Comparison of ENCODE assay signal across 8 mouse cellular contexts in genomic region chrX:170020690-170021050, GRCm38 (mm10). TPM values are rescaled to one million over a fixed set of nuclear protein-coding genes. Genes with fewer than 3 reads are reported as not detected.
A peak's percentile ranks its signal among the peaks of the same experiment; 100 is the strongest.
DNase-seq lines count a peak whose midpoint lies in the region; ATAC-seq lines count a peak whose summit lies in the region.
"Not testable (repeated sequence)": the region's sequence is repeated elsewhere in the genome, so short reads cannot be mapped to it uniquely, and the experiment has no call there.

No protein-coding gene starts in this region.

- H3K9ac ChIP-seq in forebrain, embryonic 12.5 days = not testable (repeated sequence)

- H3K27me3 ChIP-seq in forebrain, embryonic 12.5 days = not testable (repeated sequence)

- H3K9me3 ChIP-seq in forebrain, embryonic 12.5 days = peaks cover 43% of the 10 kb centered on the region

- intact Hi-C loops in heart, postnatal 14 days (cut with DNase I) = not testable (repeated sequence)

- peak; percentile 86 for DNase-seq in MN1 (ENCODE audit: low spot score)
- DNase-seq in cerebellum, adult 18-20 months = peak; percentile 84 to 96
- DNase-seq in heart, postnatal 14 days = peak; percentile 86
- peak; percentile 94 for DNase-seq in layer of hippocampus, adult 11-12 months (ENCODE audit: low spot score)
- DNase-seq in right cerebral cortex, adult 18-20 months = peak; percentile 94
- peak; percentile 90 for DNase-seq in thymus, postnatal 4 days

- H3K27ac ChIP-seq in forebrain, embryonic 12.5 days = peak overlapping the region; percentile 59; the same call in 1 of the 2 replicates

- H3K36me3 ChIP-seq in forebrain, embryonic 12.5 days (replicated peaks) = peaks cover 42% of the 10 kb centered on the region

- 49% methylated on average over 9 of the region's 9 CpGs for WGBS in forebrain, embryonic 12.5 days

- not testable (repeated sequence) for H3K4me3 ChIP-seq in forebrain, embryonic 12.5 days (replicated peaks)

- H3K4me1 ChIP-seq in forebrain, embryonic 12.5 days = peaks cover 13% of the 10 kb centered on the region

- not testable (repeated sequence) for H3K4me2 ChIP-seq in forebrain, embryonic 12.5 days

- ATAC-seq in forebrain, embryonic 12.5 days (ENCODE audit: low FRiP score) = peak; percentile 7; the same call in 1 of the 2 replicates
- ATAC-seq in megakaryocyte, adult 5-6 weeks (ENCODE audit: poor library complexity, severe bottlenecking) = peak; percentile 45

RNA-seq across cellular contexts. Expression of gene Gm21887, which starts 11.2 kb away (rescaled TPM):
- polyA plus RNA-seq in forebrain, embryonic 12.5 days (2016; fragmentation: Nextera tagmentation; extraction: Ambion mirVana) = 181 and 277 TPM in 2 replicates
- total RNA-seq in heart, postnatal 14 days (2021) = 10 to 100 TPM; 38.7 to 77.5 TPM
- total RNA-seq in megakaryocyte, adult 5-6 weeks (2015) = 28.5 and 29.2 TPM in 2 replicates
- 38.0 and 59.3 TPM in 2 replicates for total RNA-seq in megakaryocyte, adult 5-6 weeks (2017)
